Mouse (Mus musculus) bone marrow, adult 2 months (tissue): Measurements from ENCODE around the gene Nap1l5.

ENCODE experiments used
- CTCF ChIP-seq: fragments of 200-500 bp; IDR thresholded peaks from 2 replicates; pipeline ENCODE4 v1.5.1; 2011; ENCODE audit warnings: low read length, control low read depth; ENCODE audit not compliant: control insufficient read depth, insufficient read depth
- POLR2A ChIP-seq: fragments of 200-500 bp; IDR thresholded peaks from 2 replicates; pipeline ENCODE4 v1.6.1; 2011; ENCODE audit warnings: low read depth, mild to moderate bottlenecking, control low read depth, low read length, borderline replicate concordance; ENCODE audit not compliant: control insufficient read depth

GRCm38 (mm10) chr6:58920735-58921134 is 13.9 kb upstream of the Nap1l5 start:
- TF ChIP-seq POLR2A, result no peak
- TF ChIP-seq CTCF, result no peak
